Mouse (Mus musculus): ENCODE data around the gene Pappa. TPM values are rescaled to one million over a fixed set of nuclear protein-coding genes. Genes with fewer than 3 reads are reported as not detected.
A peak's percentile ranks its signal among the peaks of the same experiment; 100 is the strongest.

The Pappa gene
- total RNA-seq, 2 experiments from 2014 or later, result 0.39 to 0.41 TPM

DNA sequence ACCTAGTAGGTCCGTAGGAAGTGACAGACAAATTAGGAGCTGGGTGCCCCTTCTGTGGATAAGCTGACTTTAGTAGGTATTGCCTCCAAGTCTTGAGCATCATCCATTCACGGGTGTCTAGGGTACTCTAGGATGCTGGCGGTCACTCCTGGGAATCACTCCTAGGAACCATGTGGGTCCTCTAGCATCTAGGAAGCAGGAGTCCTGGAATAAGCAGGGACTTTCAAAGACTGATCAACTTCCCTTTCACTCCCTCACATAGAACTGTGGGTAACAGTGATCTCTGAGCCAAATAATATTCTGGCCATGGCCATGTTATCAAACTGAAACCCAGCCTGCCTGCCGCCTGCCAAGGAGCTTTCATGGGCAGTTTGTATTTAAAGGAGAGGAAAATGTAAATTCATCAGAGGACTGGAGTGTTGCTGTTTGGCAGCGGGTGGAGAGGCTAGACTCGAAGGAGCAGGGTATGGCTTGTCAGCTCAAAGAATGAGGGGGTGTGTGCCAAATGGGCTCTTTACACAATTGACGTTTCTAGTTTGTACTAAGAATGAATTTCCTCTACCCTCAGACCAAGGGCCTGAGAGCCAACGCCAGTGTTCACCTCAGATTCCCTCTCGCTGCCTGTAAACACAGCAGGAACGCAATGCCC is 194.0 kb downstream of the Pappa start:
- no peak for DNase-seq
- intact Hi-C loops (cut with DNase I), result no loop called here

DNA sequence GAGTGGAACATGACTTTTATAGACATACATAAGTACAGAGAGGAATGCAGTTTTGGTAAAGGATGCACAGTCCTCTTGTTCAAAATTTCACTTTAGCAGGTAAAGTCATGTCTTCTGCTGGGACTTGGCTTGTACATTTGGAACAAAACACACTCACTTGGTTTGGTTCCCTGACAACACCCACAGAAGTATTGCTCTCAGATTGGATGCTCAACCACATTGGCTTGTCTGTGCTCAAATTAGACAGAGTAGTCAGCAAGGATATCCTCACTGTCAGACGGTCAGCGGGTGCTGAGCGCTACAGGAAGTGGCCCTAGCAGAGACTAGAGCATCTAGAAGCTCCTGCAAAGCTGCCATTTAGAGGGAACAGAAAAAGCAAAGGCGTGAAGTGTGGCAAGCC is 197.4 kb downstream of the Pappa start:
- intact Hi-C loops (cut with DNase I), result no loop called here
- DNase-seq, result no peak

DNA sequence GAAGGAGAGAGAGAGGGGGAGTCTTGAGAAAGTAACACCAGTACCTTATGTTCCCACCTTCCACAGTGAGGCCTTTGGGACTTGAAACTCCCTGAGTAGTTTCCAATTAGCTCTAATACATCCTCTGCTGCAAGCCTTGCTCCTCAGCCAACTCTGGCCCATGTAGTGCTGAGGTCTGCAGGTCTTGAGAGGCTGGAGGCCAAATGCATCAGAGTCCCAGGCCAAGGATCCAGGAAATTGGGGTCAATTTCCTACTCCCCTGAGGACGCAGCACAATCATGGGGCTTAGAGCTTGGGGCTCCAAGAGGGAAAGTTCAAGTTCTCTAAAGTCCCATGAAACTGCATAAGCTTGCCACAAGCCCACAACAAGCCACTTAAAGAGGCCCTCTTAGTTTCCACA is 198.0 kb downstream of the Pappa start:
- DNase-seq, result peak in 1 of 2 experiments; percentile 42
- intact Hi-C loops (cut with DNase I), result no loop called here

DNA sequence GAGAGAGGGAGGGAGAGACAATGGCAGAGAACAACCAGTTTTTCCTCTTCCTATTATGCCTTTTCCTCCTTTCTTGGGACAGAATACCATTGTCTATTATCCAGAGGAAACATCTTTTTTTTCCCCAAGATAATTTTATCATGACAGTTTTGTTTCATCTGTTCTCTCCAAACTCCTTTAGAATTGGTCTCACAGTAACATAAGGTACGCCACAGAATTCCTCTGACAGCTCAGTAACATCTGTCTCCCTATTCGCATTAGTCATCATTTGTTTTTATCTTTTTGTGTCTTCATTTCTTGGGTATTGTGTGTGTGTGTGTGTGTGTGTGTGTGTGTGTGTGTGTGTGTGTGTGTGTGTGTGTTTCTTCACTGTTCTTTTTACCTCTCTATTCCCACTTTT is 201.8 kb downstream of the Pappa start:
- DNase-seq, result no peak
- intact Hi-C loops (cut with DNase I), result no loop called here

DNA sequence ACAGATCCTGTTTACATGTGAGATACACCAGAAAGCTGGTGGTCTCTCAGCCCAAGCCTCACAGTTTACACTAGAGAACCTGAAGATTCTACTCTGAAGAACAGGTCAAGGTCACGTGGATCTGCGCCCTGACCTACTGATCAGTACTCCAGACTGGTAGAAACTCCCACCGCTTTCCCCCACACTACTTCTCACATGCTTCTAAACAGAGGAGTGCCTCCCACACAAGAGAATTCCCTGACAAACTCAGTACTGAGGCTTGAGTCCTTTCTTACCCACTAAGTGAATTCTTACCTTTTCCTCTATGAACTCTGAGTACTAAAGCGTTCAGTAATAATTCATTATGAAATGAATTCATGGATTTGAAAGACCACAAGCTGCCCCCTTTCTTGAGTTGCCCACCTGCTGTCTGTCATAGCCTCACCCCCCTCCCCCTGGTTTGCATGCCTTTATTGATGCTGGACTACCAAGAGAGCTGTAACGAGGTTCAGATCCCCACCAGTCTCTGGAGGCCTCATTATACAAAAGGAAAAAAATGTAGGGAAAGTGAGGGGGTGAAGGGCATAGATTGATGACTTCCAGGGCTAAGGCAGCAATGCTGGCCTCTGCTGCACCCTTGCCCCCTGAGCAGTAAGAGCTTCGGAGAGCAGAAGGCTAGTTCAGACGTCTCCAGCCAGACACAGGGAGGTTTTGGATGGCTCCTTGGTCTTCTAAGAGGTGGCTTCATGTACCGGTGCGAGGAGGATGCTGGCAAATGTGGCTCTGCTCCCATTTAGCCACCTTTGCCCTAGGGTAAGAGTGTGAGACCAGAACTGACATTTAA is 204.7 kb downstream of the Pappa start:
- no peak for DNase-seq
- intact Hi-C loops (cut with DNase I), result no loop called here

DNA sequence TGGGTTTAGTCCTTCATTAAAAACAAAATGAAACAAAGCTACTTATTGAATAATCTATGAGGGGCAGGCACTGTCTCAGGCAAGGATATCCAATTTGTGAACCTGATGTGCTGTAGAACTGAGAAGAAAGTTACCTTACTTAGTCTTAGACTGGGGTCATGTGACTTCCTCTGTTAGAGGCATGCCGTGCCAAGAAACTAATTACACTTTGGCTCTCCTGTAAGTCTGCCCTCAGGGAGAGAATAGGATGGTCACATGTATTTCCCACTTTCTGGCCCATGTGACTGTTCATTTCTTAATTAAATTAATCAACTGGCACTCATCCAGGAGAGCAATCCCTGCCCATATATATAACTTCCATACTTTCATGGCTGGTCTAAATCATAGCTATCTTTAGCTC is 209.7 kb downstream of the Pappa start:
- DNase-seq, result no peak
- intact Hi-C loops (cut with DNase I), result no loop called here

DNA sequence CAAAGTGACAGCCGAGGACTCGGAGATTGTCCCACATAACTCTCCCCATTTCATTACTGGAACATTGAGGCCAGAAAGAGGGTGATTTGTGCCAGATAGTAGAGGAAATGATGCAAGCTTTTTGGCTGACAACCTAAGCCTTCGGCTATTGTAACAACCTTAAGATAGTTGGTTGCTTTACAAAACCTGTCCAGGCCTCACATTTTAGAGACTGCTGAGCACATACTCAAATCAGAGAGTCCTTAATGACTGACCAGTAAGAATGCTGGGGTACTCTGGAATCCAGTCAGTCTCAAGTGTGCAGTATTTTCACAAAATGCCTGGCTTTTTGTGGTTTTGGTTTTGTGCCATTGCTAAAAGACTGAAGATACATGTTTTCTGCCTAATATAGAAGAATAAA is 217.8 kb downstream of the Pappa start:
- DNase-seq, result no peak
- intact Hi-C loops (cut with DNase I), result no loop called here

DNA sequence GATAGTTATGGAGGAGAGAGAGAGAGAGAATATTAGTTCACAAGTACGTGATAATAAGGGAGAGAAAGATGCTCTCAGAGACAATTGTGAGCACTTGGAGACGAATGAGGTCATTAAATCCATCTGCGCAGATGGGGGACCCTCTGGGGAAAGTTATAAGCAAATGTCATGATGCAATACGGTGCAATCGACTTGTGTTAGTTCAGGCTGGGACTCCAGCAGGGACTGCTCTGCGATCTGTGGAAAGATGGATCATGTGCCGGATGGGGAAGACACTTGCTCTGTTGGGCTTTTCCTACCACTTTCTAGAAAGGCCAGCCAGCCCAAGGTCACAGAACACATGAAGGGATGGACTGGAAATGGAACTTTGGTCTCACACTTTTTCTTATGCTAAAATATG is 226.5 kb downstream of the Pappa start:
- intact Hi-C loops (cut with DNase I), result no loop called here
- DNase-seq, result no peak

DNA sequence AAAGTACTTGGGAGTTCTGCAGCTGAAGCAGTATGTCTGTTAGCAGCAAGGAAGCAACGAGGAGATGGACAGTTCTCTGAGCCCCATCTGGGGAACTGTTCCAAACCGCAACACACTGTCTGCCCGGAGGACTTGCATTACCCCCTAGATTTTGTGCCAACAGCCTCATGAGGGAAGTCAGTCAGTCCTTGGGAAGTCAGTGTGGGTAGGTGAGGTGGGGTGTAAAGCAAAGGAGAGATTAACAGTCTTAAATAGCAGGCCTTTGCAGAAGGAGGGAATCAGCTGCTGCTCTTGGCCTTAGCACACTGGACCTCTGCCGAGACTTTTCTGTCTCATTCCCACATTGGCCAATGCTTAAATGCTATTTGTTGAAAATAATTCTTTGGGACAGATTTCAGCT is 230.6 kb downstream of the Pappa start:
- peak in 1 of 2 experiments; percentile 14 for DNase-seq
- intact Hi-C loops (cut with DNase I), result no loop called here

DNA sequence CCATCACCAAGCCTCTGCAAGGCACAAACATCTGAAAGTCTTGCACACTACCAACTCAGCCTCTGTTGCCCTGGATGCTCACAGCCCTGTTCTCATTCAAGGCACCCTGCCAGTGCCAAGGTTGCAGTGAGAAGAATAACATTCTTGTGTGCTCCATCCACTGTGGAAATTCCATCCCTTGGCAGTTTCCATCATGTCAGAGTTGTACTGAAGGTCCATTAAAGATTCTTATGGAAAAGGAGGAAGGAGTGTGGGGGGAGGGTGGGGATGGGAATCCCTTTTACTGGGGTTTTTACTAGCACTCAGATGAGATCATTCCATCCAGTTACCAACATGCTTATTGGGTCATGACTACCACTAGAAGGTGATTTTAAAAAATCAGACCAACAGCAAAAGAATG is 243.2 kb downstream of the Pappa start:
- intact Hi-C loops (cut with DNase I), result no loop called here

DNA sequence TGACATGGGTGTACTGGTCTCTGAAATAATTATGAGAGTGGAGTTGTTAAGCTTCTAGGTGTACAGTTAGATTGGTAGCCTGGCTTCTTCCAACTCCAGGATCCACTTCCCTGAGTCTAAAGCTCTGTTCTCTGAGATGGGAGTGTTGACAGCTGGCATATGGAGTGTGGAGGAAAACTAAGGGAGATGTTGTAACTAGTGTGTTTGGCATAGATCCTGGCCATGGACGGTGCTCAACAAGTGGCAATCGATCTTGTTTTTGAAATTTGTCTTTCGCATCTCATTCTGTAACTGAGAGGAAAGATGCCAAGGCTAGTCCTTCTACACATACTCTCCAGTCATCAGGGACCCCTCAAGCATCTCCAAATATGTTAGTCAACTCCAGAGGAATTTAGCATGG is 248.8 kb downstream of the Pappa start:
- intact Hi-C loops (cut with DNase I), result no loop called here
- DNase-seq, result peak; percentile 22 to 23

More for the DNA sequence above, 243.2 kb downstream of the Pappa start:
- DNase-seq, result no peak

DNA sequence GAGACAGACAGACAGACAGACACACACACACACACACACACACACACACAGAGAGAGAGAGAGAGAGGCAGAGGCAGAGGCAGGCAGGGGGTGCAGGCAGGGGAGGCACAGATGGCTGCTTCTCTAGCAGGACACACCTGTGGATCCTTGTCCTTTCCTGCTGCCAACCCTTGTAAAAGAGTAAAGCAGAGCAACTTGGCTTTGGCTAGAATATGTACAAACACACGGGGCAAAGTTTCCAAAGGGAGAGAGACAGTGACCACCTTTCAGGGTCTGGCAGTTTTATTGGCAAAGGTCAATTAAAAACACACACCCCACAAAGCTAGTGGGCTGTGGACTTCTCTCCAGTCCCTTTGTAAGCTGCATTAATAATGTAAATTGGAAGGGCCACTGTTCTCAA is 249.9 kb downstream of the Pappa start:
- intact Hi-C loops (cut with DNase I), result no loop called here
- DNase-seq, result no peak

DNA sequence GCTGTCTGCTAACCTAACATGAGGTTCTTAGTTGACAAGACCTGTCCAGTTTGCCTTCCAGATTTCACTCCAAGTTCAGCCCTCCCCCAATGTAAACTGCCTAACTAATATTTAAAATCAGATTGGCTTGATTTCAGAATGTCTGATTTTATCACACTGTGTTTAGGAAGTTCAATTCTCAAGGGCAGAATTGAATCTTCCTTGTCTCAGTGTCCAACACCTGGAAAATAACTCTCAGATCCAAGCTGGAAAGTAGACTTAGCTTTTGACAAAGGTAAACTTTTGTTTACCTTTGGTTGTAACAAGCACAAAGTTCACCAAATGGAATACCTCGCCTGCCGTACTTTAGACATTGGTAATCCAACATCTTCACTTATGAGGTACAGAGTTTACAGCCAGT is 252.6 kb downstream of the Pappa start:
- no peak for DNase-seq
- intact Hi-C loops (cut with DNase I), result no loop called here

DNA sequence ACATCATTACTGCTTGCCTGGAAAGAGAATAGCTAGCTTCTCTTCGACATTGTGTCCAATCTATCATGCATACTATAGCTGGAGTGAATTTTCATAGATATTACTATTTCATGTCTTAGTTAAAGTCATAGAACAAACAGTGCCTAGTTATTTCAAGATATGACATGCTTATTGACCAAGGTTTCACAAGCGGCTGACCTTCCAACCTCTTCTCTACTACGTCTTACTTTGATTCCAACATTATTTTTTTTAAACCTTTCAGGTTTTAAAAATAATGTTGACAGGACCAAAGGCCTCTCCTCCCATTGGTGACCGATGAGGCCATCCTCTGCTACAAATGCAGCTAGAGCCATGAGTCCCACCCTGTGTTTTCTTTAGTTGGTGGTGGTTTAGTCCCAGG is 255.5 kb downstream of the Pappa start:
- DNase-seq, result no peak
- intact Hi-C loops (cut with DNase I), result no loop called here

DNA sequence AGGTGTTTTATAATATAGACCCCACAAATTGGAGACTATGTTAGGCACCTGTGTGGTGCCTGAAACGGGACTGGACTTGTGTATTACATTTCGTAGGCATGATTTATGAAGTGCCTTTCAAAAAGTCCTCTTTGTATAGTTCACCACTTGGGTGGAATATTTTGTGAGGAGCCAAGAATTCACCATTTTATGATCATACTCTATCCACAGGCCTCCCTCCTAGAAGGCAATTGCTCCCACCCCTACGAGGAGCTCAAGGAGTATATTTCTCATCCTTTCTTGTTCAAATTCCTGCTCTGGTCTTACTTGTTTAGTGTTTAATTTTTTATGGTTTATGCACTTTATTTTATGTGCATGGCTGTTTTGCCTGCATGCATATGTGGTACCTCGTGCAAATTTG is 259.1 kb downstream of the Pappa start:
- no peak for DNase-seq
- intact Hi-C loops (cut with DNase I), result no loop called here

DNA sequence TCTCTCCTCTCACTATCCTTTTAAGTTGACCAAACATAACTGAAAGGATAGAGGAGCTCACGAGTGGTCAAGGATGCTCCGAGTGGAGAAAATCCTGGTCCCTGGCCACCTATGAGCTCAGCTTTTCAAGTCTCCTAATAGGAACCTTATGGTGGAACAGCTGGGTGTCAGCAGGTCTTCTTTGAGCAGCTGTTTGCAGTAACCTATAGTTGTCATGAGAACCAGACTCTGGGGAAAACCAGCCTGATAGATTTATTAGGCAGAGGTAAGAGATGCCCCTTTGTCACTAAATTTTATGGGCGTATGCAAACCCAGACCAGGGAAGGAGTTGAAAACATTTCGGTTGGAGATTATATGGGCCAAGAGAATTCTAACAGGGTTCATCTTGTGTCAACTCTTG is 267.0 kb downstream of the Pappa start:
- DNase-seq, result no peak

DNA sequence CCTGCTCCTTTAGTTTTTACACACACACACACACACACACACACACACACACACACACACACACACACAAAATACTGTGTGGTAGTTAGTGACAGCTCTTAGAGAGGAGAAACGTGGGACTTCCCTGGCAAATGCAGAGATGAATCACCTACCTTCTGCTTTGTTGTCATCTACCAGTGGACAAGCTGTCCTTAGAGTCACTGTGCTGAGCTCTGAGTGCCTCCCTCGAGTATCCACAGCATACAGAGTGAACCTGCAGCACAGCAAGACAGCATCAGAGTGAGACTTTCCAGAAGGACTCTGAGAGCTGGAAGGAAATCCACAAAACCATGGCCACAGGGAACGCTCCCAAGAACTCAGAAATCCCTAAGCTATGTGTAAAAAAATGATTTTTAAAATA is 272.8 kb downstream of the Pappa start:
- DNase-seq, result no peak
- intact Hi-C loops (cut with DNase I), result no loop called here

More for the DNA sequence above, 267.0 kb downstream of the Pappa start:
- intact Hi-C loops (cut with DNase I), result no loop called here

DNA sequence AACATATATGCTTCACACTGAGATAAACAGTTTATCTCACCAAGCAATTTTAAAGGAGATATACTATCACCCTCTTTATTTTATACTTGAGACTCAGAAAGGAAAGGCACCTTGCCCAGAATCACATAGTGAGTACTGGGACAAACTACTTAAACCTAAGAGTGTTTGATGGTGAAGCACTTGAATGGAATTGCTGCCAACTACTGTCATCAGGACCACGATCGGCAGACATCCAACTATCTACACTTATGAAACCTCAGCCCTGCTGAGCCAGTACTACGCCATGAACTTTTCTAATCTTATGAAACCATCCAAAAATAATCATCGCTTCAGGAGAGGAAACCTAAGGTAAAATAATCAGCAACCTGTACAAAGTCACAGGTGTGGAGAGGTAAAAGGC is 275.5 kb downstream of the Pappa start:
- no peak for DNase-seq
- intact Hi-C loops (cut with DNase I), result no loop called here

DNA sequence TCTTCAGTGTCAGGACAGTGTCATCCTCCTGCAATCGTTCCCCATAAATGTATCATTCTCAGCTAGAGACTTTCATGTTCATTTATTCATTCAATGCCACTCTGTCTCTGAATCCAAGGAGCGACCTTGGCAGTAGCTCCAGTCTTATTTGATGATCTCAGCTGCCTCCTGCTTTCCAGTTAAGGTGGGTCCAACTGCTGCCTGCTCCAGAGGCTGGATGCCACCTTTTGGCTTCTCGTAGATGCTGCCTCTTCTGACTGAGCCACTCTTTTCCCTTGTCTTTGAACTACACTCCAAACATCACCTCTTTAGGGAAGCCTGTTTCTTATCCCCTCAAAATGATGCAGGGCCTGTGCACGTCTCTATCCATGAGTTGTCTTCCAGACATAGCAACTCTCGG is 278.3 kb downstream of the Pappa start:
- intact Hi-C loops (cut with DNase I), result no loop called here
- no peak for DNase-seq

DNA sequence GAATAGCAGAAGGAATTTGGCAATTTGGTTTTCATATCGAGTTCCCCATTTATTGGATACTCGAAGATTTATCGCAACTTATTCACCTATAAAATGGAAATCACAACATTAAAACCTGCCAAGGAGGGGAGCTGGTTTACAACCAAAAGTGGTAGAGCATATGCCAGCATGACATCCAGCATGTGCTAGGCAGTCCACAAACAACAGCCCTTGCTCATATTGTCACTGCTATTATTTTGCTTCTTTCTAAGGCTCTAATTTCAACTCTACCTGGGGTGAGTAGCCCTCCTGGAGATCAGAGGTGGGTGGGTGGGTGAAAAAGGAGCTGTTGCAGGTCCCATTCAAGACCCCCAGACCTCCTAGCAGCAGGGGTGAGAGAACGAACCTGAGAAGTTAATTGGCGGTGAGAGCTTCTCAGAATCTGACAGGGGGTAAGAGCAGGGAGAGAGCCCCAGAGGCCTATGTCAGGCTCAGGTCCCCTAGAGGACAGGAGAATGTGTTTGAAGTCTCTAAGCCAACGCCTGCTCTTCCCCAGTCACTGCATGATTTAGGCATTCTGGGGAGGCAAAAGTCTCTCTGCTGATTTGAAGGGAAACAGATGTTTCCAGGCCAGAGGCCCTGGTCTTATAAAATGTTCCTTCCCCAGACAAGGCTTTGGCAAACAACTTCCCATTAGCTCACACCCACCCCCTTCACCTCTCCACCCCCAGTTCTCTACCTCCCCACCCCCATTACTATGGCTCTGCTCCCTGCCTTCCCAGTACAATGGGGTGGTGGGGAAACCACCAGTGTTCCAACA is 279.1 kb downstream of the Pappa start:
- intact Hi-C loops (cut with DNase I), result no loop called here
- no peak for DNase-seq
